Mouse (Mus musculus) ES-Bruce4 (cell line): ENCODE data around the gene Iffo2. TPM values are rescaled to one million over a fixed set of nuclear protein-coding genes. Genes with fewer than 3 reads are reported as not detected.
A peak's percentile ranks its signal among the peaks of the same experiment; 100 is the strongest.

Experiments used
- H3K27ac ChIP-seq: 2 replicates; pipeline ENCODE4 v1.5.1; 2012; ENCODE audit warnings: low read length, inconsistent platforms; ENCODE audit not compliant: insufficient read depth
- H3K27me3 ChIP-seq: 2 replicates; pipeline ENCODE4 v1.6.1; 2012; ENCODE audit warnings: mild to moderate bottlenecking, low read length, inconsistent platforms; ENCODE audit not compliant: control insufficient read depth, poor library complexity, insufficient read depth, severe bottlenecking
- H3K36me3 ChIP-seq: 2 replicates; pipeline ENCODE4 v1.6.1; 2012; ENCODE audit warnings: inconsistent platforms, mild to moderate bottlenecking, low read length, moderate library complexity; ENCODE audit not compliant: control insufficient read depth, poor library complexity, insufficient read depth, severe bottlenecking
- H3K4me1 ChIP-seq: one replicate; pipeline ENCODE4 v1.8.1; 2011; ENCODE audit warnings: low read length; ENCODE audit not compliant: control insufficient read depth, insufficient read depth
- H3K4me3 ChIP-seq: 2 replicates; pipeline ENCODE4 v1.5.1; 2011; ENCODE audit warnings: low read depth, mild to moderate bottlenecking, low read length
- H3K9ac ChIP-seq: 2 replicates; pipeline ENCODE4 v1.6.1; 2012; ENCODE audit warnings: low read depth, mild to moderate bottlenecking, inconsistent platforms; ENCODE audit not compliant: poor library complexity, severe bottlenecking
- H3K9me3 ChIP-seq: replicated peaks from 2 replicates; pipeline ENCODE4 v1.6.1; 2012; ENCODE audit warnings: mild to moderate bottlenecking, low read length, inconsistent platforms; ENCODE audit not compliant: control insufficient read depth, poor library complexity, insufficient read depth, severe bottlenecking
- CTCF ChIP-seq: IDR thresholded peaks from one replicate; pipeline ENCODE4 v1.8.1; 2011; ENCODE audit warnings: low read depth, low read length
- EP300 ChIP-seq: IDR thresholded peaks from 2 replicates; pipeline ENCODE4 v1.6.1; 2011; ENCODE audit warnings: low read depth, low read length; ENCODE audit not compliant: insufficient read depth
- POLR2A ChIP-seq: IDR thresholded peaks from one replicate; pipeline ENCODE4 v1.8.1; 2011; ENCODE audit warnings: low read length; ENCODE audit not compliant: insufficient read depth
- polyA plus RNA-seq: library from polyadenylated mRNA; stranded (reverse); fragments of >200 nt; gene quantifications from 2 replicates; pipeline ENCODE4 v1.2.4, GENCODE M21; 2011; ENCODE audit warnings: low read depth; ENCODE audit not compliant: missing spikeins, insufficient read depth, insufficient read length

Gene Iffo2
- polyA plus RNA-seq, 1 experiment, result 20.5 TPM

DNA sequence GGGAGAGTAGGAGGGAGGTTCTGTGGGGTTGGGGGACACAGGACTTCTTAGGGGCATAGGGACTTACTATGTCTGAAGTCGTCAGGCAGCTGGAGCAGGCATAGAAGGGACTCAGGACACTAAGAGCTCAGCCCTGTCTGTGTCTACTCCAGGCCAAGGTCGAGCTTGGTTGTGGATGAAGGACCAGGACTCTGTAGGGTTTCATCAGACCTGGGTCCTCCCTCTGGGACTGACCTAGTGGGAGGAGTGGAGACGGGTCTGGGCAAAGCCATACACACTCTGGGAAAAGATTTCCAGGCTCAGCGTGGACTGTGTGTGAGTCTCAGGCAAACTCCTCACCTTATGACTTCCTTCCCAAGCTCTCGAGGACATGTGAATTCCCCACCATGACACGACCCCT lies 89.4 kb downstream of the Iffo2 start:
- no peaks in the 10 kb centered on the region for H3K27me3 ChIP-seq
- no peak overlapping the region for H3K9ac ChIP-seq
- peaks cover 6% of the 10 kb centered on the region for H3K4me1 ChIP-seq
- no peak overlapping the region for H3K27ac ChIP-seq
- H3K9me3 ChIP-seq, result no peaks in the 10 kb centered on the region
- no peak for TF ChIP-seq EP300
- TF ChIP-seq CTCF, result no peak
- no peak for TF ChIP-seq POLR2A
- H3K36me3 ChIP-seq, result no peaks in the 10 kb centered on the region
- H3K4me3 ChIP-seq, result no peak overlapping the region

DNA sequence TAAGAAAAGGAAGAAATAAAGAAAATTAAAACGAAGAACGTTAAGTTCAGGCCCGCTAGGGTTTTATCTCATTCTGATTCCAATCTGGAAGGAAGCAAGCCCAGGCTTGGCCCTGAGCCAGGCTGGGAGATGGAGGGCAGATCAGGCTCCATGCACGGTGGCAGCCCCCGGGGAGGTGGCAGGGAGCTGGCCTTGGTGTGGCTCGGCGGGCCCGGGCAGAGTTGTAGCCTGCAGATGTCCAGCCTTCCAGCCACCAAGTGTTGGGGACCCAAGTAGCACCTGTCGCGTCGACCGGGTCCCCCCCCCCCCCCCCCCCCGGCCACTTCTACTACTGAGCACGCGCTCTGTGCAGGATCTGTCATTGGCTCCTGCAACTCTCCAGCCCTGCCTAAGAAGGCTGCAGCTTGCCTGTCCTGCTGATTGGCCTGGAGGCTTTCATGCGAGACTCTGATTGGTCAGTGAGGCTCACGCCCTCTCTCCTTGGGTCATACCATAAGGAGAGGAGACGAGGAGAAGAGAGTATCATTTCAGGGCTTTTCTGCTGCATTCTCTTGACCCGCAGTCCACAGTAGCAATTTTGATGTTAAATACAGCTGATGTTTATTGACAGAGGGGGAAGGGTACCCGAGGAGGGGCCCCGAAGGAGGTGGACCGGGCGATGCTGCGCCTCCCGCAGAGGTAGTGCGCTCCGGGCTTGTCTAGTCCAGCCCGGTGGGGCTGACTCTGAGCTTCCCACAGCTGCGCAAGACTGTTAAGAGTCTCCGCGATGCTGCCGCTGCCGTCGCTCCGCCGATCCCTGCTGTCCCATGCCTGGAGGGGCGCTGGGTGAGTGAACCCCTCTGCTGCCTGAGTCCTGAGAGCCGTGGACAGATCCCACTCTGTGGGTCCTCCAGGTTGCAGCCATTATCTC lies 92.3 kb downstream of the Iffo2 start, which contains the start of gene Aldh4a1:
Gene Aldh4a1 (plus strand): TSS at position 494 of the 910 bp plus-strand sequence.
- peaks cover 9% of the 10 kb centered on the region for H3K4me1 ChIP-seq
- H3K9ac ChIP-seq, result peak within 1 kb of the TSS; percentile 40
- no peak within 1 kb of the TSS for H3K27ac ChIP-seq
- H3K4me3 ChIP-seq, result peak within 1 kb of the TSS; percentile 81
- no peaks in the 10 kb centered on the region for H3K36me3 ChIP-seq
- no peaks in the 10 kb centered on the region for H3K9me3 ChIP-seq
- no peaks in the 10 kb centered on the region for H3K27me3 ChIP-seq
- TF ChIP-seq EP300 (0 out of 2 replicates have a peak, but pooled peaks have one; percentile 56), POLR2A (peak; percentile 91), CTCF (no peak)

GRCm38 (mm10) chr4:139623434-139624115 lies 93.2 kb downstream of the Iffo2 start:
- TF ChIP-seq POLR2A (no peak), CTCF (no peak), EP300 (no peak)
- Histone ChIP-seq H3K9me3 (no peaks in the 10 kb centered on the region), H3K36me3 (no peaks in the 10 kb centered on the region), H3K27ac (no peak overlapping the region), H3K4me1 (peaks cover 8% of the 10 kb centered on the region), H3K4me3 (peak overlapping the region; percentile 81), H3K9ac (peak overlapping the region; percentile 40), H3K27me3 (no peaks in the 10 kb centered on the region)

- Histone ChIP-seq H3K4me3 (peak overlapping the region; percentile 81; the same call in 1 of the 2 replicates), H3K27me3 (no peaks in the 10 kb centered on the region), H3K9me3 (no peaks in the 10 kb centered on the region), H3K36me3 (no peaks in the 10 kb centered on the region), H3K27ac (no peak overlapping the region), H3K4me1 (peaks cover 8% of the 10 kb centered on the region), H3K9ac (peak overlapping the region; percentile 40; the same call in 1 of the 2 replicates)
- TF ChIP-seq POLR2A (no peak), EP300 (no peak), CTCF (no peak)
Observed at GRCm38 (mm10) chr4:139624116-139624489, 93.8 kb downstream of the Iffo2 start.

DNA sequence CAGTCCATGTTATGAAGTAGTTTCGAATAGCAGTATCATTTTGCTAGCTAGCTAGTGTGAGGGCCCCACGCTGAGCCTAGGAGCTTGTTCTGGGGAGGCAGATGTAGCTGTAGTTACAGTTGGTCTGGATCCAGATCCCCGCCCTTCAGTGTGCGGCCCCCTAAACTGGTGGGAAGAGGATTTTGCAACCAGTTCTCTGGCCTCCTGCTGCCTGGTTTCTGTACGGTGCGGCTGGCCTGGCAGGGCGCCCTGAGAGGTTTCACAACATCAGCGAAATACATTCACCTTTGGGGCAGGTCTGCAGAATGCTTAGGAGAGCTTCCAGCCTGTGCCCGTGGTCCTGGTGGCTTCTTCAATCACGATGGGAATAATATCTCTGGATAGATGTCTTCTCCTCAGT lies 94.4 kb downstream of the Iffo2 start:
- no peak overlapping the region for H3K9ac ChIP-seq
- peaks cover 8% of the 10 kb centered on the region for H3K4me1 ChIP-seq
- no peaks in the 10 kb centered on the region for H3K36me3 ChIP-seq
- no peaks in the 10 kb centered on the region for H3K27me3 ChIP-seq
- no peaks in the 10 kb centered on the region for H3K9me3 ChIP-seq
- TF ChIP-seq CTCF (no peak), EP300 (no peak), POLR2A (no peak)
- H3K4me3 ChIP-seq, result no peak overlapping the region
- H3K27ac ChIP-seq, result no peak overlapping the region

DNA sequence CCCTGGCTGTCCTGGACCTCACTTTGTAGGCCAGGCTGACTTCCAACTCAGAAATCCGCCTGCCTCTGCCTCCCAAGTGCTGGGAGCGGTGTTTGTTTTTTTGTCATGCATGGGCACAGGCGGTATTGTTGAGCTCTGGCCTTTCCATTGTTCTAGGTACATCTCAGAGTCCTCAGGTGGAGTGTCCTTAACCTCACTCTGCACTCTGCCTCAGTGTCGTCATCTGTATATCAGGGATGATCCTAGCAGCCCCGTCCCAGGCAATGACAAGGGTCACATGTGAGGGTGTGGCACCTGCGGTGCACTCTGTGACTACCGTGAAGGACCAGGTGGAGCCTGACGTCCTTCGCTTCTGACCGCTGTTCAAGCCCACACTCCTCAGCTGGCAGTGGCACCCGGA lies 97.0 kb downstream of the Iffo2 start:
- H3K4me3 ChIP-seq, result no peak overlapping the region
- H3K27me3 ChIP-seq, result no peaks in the 10 kb centered on the region
- H3K36me3 ChIP-seq, result no peaks in the 10 kb centered on the region
- H3K4me1 ChIP-seq, result peaks cover 10% of the 10 kb centered on the region
- H3K27ac ChIP-seq, result no peak overlapping the region
- no peak for TF ChIP-seq CTCF
- no peak overlapping the region for H3K9ac ChIP-seq
- no peaks in the 10 kb centered on the region for H3K9me3 ChIP-seq
